Mouse (Mus musculus) heart, embryonic 11.5 days (tissue): Measurements from ENCODE around the gene Olfr312. TPM values are rescaled to one million over a fixed set of nuclear protein-coding genes. Genes with fewer than 3 reads are reported as not detected.
"Not testable (repeated sequence)": the region's sequence is repeated elsewhere in the genome, so short reads cannot be mapped to it uniquely, and the experiment has no call there.

Experiments used
- ATAC-seq: fragments of 200-750 bp; cut with Nextera tagmentation; replicated peaks from 2 replicates; pipeline ENCODE4 v1.8.0; 2017; ENCODE audit warnings: moderate library complexity; ENCODE audit not compliant: insufficient number of reproducible peaks, low FRiP score, low TSS enrichment
- H3K27ac ChIP-seq: fragments of 300-500 bp; sonication (generic); 2 replicates; pipeline ENCODE4 v1.5.1; 2014; ENCODE audit warnings: mild to moderate bottlenecking, low read depth, low read length
- H3K27me3 ChIP-seq: fragments of 300-500 bp; sonication (generic); 2 replicates; pipeline ENCODE4 v1.6.1; 2014; ENCODE audit warnings: mild to moderate bottlenecking, low read length, mixed read lengths; ENCODE audit not compliant: control insufficient read depth, insufficient read depth
- H3K36me3 ChIP-seq: fragments of 300-500 bp; sonication (generic); 2 replicates; pipeline ENCODE4 v1.6.1; 2014; ENCODE audit warnings: mild to moderate bottlenecking, low read length, moderate library complexity, mixed read lengths; ENCODE audit not compliant: control insufficient read depth, insufficient read depth
- H3K4me1 ChIP-seq: fragments of 300-500 bp; sonication (generic); 2 replicates; pipeline ENCODE4 v1.6.1; 2014; ENCODE audit warnings: low read length; ENCODE audit not compliant: control insufficient read depth, insufficient read depth
- H3K4me2 ChIP-seq: fragments of 300-500 bp; sonication (generic); 2 replicates; pipeline ENCODE4 v1.6.1; 2014; ENCODE audit warnings: mild to moderate bottlenecking, moderate library complexity
- H3K4me3 ChIP-seq: fragments of 300-500 bp; sonication (generic); 2 replicates; pipeline ENCODE4 v1.5.1; 2014; ENCODE audit warnings: low read depth, low read length
- H3K9ac ChIP-seq: fragments of 300-500 bp; sonication (generic); 2 replicates; pipeline ENCODE4 v1.6.1; 2014; ENCODE audit warnings: mild to moderate bottlenecking, low read depth, low read length, moderate library complexity
- H3K9me3 ChIP-seq: fragments of 300-500 bp; sonication (generic); replicated peaks from 2 replicates; pipeline ENCODE4 v1.6.1; 2016; ENCODE audit warnings: low read length; ENCODE audit not compliant: control insufficient read depth
- WGBS: fragments of 180-500 bp; shearing (Covaris S2); extraction: QIAGEN DNeasy Blood & Tissue Kit; methylation state at CpG from one replicate; pipeline ENCODE4 v1.1.7; 2014; ENCODE audit not compliant: insufficient replicate concordance; 5-methylcytosine and 5-hydroxymethylcytosine counted together
- polyA plus RNA-seq: library from polyadenylated mRNA; unstranded; fragments of >200 nt; fragmentation: Nextera tagmentation; extraction: Ambion mirVana; gene quantifications from 2 replicates; pipeline ENCODE4 v1.2.1, GENCODE M21; 2014

Gene Olfr312
- not detected in 2 replicates for polyA plus RNA-seq

GRCm38 (mm10) chr11:58828937-58829336 is at the start of gene Olfr312:
Gene Olfr312 (plus strand): TSS chr11:58829237.
- not testable (repeated sequence) for H3K27ac ChIP-seq, H3K4me3 ChIP-seq, H3K36me3 ChIP-seq, H3K27me3 ChIP-seq, H3K4me1 ChIP-seq, H3K9me3 ChIP-seq, H3K4me2 ChIP-seq, ATAC-seq, H3K9ac ChIP-seq

- no peak within 1 kb of the TSS for H3K9ac ChIP-seq
- peaks cover 3% of the 10 kb centered on the region; the same call in 1 of the 2 replicates for H3K4me1 ChIP-seq
- H3K27me3 ChIP-seq: no peaks in the 10 kb centered on the region
- WGBS: 67% methylated on average over 6 of the region's 6 CpGs
- H3K9me3 ChIP-seq: no peaks in the 10 kb centered on the region
- H3K36me3 ChIP-seq: no peaks in the 10 kb centered on the region
- H3K27ac ChIP-seq: no peak within 1 kb of the TSS
- no peak for ATAC-seq
- no peak within 1 kb of the TSS for H3K4me2 ChIP-seq
- H3K4me3 ChIP-seq: no peak within 1 kb of the TSS
Measured at GRCm38 (mm10) chr11:58782480-58783089, 46.5 kb upstream of the Olfr312 start, which contains the start of gene Olfr314. Gene Olfr314 (plus strand): TSS chr11:58782952.

GRCm38 (mm10) chr11:58784182-58784581 is 44.9 kb upstream of the Olfr312 start:
- no peaks in the 10 kb centered on the region for H3K36me3 ChIP-seq
- 73% methylated on average over 2 of the region's 2 CpGs for WGBS
- no peak for ATAC-seq
- no peak overlapping the region for H3K4me3 ChIP-seq
- H3K27ac ChIP-seq: no peak overlapping the region
- no peaks in the 10 kb centered on the region for H3K27me3 ChIP-seq
- no peak overlapping the region for H3K9ac ChIP-seq
- H3K9me3 ChIP-seq: no peaks in the 10 kb centered on the region
- peaks cover 3% of the 10 kb centered on the region; the same call in 1 of the 2 replicates for H3K4me1 ChIP-seq
- no peak overlapping the region for H3K4me2 ChIP-seq

GRCm38 (mm10) chr11:58787651-58788050 is 41.4 kb upstream of the Olfr312 start:
- Histone ChIP-seq H3K27me3 (no peaks in the 10 kb centered on the region), H3K4me1 (peaks cover 3% of the 10 kb centered on the region; the same call in 1 of the 2 replicates), H3K9me3 (no peaks in the 10 kb centered on the region), H3K9ac (no peak overlapping the region), H3K4me2 (no peak overlapping the region), H3K36me3 (no peaks in the 10 kb centered on the region), H3K27ac (no peak overlapping the region), H3K4me3 (no peak overlapping the region)
- WGBS: 83% methylated on average over 10 of the region's 10 CpGs
- ATAC-seq: no peak

GRCm38 (mm10) chr11:58788346-58788745 is 40.7 kb upstream of the Olfr312 start:
- Histone ChIP-seq H3K9me3 (no peaks in the 10 kb centered on the region), H3K27me3 (no peaks in the 10 kb centered on the region), H3K9ac (no peak overlapping the region), H3K4me2 (no peak overlapping the region), H3K4me3 (no peak overlapping the region), H3K4me1 (no peaks in the 10 kb centered on the region), H3K27ac (no peak overlapping the region), H3K36me3 (no peaks in the 10 kb centered on the region)
- WGBS: 76% methylated on average over 8 of the region's 8 CpGs
- ATAC-seq: no peak

- H3K27me3 ChIP-seq: no peaks in the 10 kb centered on the region
- WGBS: 27% methylated on average over 3 of the region's 3 CpGs
- H3K4me3 ChIP-seq: no peak overlapping the region
- H3K36me3 ChIP-seq: no peaks in the 10 kb centered on the region
- no peaks in the 10 kb centered on the region for H3K4me1 ChIP-seq
- no peak overlapping the region for H3K9ac ChIP-seq
- no peak overlapping the region for H3K4me2 ChIP-seq
- no peak overlapping the region for H3K27ac ChIP-seq
- H3K9me3 ChIP-seq: no peaks in the 10 kb centered on the region
- no peak for ATAC-seq
Measured at GRCm38 (mm10) chr11:58789532-58789931, 39.5 kb upstream of the Olfr312 start.

- no peak overlapping the region for H3K27ac ChIP-seq
- H3K36me3 ChIP-seq: no peaks in the 10 kb centered on the region
- WGBS: 44% methylated on average over 2 of the region's 2 CpGs
- H3K9ac ChIP-seq: no peak overlapping the region
- no peaks in the 10 kb centered on the region for H3K9me3 ChIP-seq
- no peak for ATAC-seq
- H3K4me2 ChIP-seq: no peak overlapping the region
- no peaks in the 10 kb centered on the region for H3K27me3 ChIP-seq
- no peaks in the 10 kb centered on the region for H3K4me1 ChIP-seq
- H3K4me3 ChIP-seq: no peak overlapping the region
Measured at GRCm38 (mm10) chr11:58790053-58790452, 39.0 kb upstream of the Olfr312 start.

GRCm38 (mm10) chr11:58790646-58791045 is 38.4 kb upstream of the Olfr312 start:
- WGBS: 67% methylated on average over 6 of the region's 6 CpGs
- Histone ChIP-seq H3K27me3 (no peaks in the 10 kb centered on the region), H3K4me1 (no peaks in the 10 kb centered on the region), H3K9me3 (no peaks in the 10 kb centered on the region), H3K27ac (no peak overlapping the region), H3K4me2 (no peak overlapping the region), H3K4me3 (no peak overlapping the region), H3K9ac (no peak overlapping the region), H3K36me3 (no peaks in the 10 kb centered on the region)
- no peak for ATAC-seq

- H3K27ac ChIP-seq: no peak overlapping the region
- 83% methylated on average over 2 of the region's 2 CpGs for WGBS
- H3K9me3 ChIP-seq: no peaks in the 10 kb centered on the region
- H3K27me3 ChIP-seq: no peaks in the 10 kb centered on the region
- H3K4me3 ChIP-seq: no peak overlapping the region
- no peak for ATAC-seq
- H3K9ac ChIP-seq: no peak overlapping the region
- H3K36me3 ChIP-seq: no peaks in the 10 kb centered on the region
- H3K4me2 ChIP-seq: no peak overlapping the region
- no peaks in the 10 kb centered on the region for H3K4me1 ChIP-seq
Measured at GRCm38 (mm10) chr11:58795856-58796255, 33.2 kb upstream of the Olfr312 start.
